ENCODE assay signal across 11 mouse cellular contexts in genomic region chr8:3417455-3417854, GRCm38 (mm10). TPM values are rescaled to one million over a fixed set of nuclear protein-coding genes. Genes with fewer than 3 reads are reported as not detected.
DNase-seq lines count a peak whose midpoint lies in the region; ATAC-seq lines count a peak whose summit lies in the region.
"Had no signal": no experiment of that assay in that cellular context is flagged by ENCODE, and none has a peak within 500 bp of the region (broad histone marks: within the 10 kb centered on the region; RNA-seq: fewer than 3 reads in every experiment).

No protein-coding gene starts in this region.

- DNase-seq in neural tube, embryonic 10.5 days (ENCODE audit: extremely low spot score, low spot score), result peak; percentile 39
- DNase-seq in forebrain, embryonic 14.5 days (ENCODE audit: low spot score), result peak; percentile 54
- DNase-seq in liver, embryonic 11.5 days (ENCODE audit: low spot score), result no peak
- peak; percentile 74 for DNase-seq in yolk sac, embryonic 10.5 days (ENCODE audit: low spot score)
- DNase-seq in ovary, postnatal 14 days (ENCODE audit: low spot score), result no peak
- no peak for DNase-seq in cerebellum, postnatal 36 days
- no peak for DNase-seq in natural killer cell, adult 2 months (ENCODE audit: low spot score in 2 of 2)
- DNase-seq: gastrocnemius, postnatal 14 days; thymus, adult 18-20 months had no signal

- no peaks in the 10 kb centered on the region for H3K9me3 ChIP-seq in neural tube, embryonic 15.5 days (replicated peaks)
- H3K9me3 ChIP-seq in forebrain, embryonic 14.5 days (replicated peaks; ENCODE audit: control insufficient read depth, low read length), result no peaks in the 10 kb centered on the region
- H3K9me3 ChIP-seq in liver, embryonic 11.5 days (ENCODE audit: control insufficient read depth, low read length), result no peaks in the 10 kb centered on the region
- H3K9me3 ChIP-seq: megakaryocyte, embryonic 14.5 days had no signal

- H3K27me3 ChIP-seq in neural tube, embryonic 15.5 days (replicated peaks), result no peaks in the 10 kb centered on the region
- H3K27me3 ChIP-seq in forebrain, embryonic 14.5 days (replicated peaks; ENCODE audit: control insufficient read depth, insufficient read depth, low read length), result no peaks in the 10 kb centered on the region
- no peaks in the 10 kb centered on the region for H3K27me3 ChIP-seq in liver, embryonic 11.5 days (replicated peaks; ENCODE audit: control insufficient read depth, insufficient read depth, low read length)
- H3K27me3 ChIP-seq: megakaryocyte, embryonic 14.5 days had no signal

- WGBS in neural tube, embryonic 15.5 days, result 7% methylated on average over 8 of the region's 8 CpGs
- WGBS in forebrain, embryonic 14.5 days, result 5% methylated on average over 8 of the region's 8 CpGs
- WGBS in liver, embryonic 11.5 days, result 13% methylated on average over 8 of the region's 8 CpGs

- H3K36me3 ChIP-seq in neural tube, embryonic 15.5 days, result no peaks in the 10 kb centered on the region
- no peaks in the 10 kb centered on the region for H3K36me3 ChIP-seq in forebrain, embryonic 14.5 days (ENCODE audit: control insufficient read depth, insufficient read depth, low read length)
- no peaks in the 10 kb centered on the region for H3K36me3 ChIP-seq in liver, embryonic 11.5 days (ENCODE audit: control insufficient read depth, insufficient read depth, low read length)

- no peak overlapping the region for H3K4me2 ChIP-seq in neural tube, embryonic 15.5 days
- no peak overlapping the region for H3K4me2 ChIP-seq in forebrain, embryonic 14.5 days (ENCODE audit: low read length)
- H3K4me2 ChIP-seq in liver, embryonic 11.5 days, result peak overlapping the region; percentile 33

- no peak overlapping the region for H3K9ac ChIP-seq in neural tube, embryonic 15.5 days (replicated peaks)
- H3K9ac ChIP-seq in forebrain, embryonic 14.5 days (ENCODE audit: low read length), result no peak overlapping the region
- no peak overlapping the region for H3K9ac ChIP-seq in liver, embryonic 11.5 days (ENCODE audit: low read depth, low read length)

- H3K27ac ChIP-seq in neural tube, embryonic 15.5 days (replicated peaks), result no peak overlapping the region
- H3K27ac ChIP-seq in forebrain, embryonic 14.5 days (ENCODE audit: low read depth, low read length), result no peak overlapping the region
- H3K27ac ChIP-seq in liver, embryonic 11.5 days (ENCODE audit: low read depth, low read length), result peak overlapping the region; percentile 36

- peaks cover 37% of the 10 kb centered on the region for H3K4me1 ChIP-seq in neural tube, embryonic 15.5 days
- H3K4me1 ChIP-seq in forebrain, embryonic 14.5 days (ENCODE audit: control insufficient read depth, insufficient read depth, low read length), result peaks cover 23% of the 10 kb centered on the region
- peaks cover 37% of the 10 kb centered on the region for H3K4me1 ChIP-seq in liver, embryonic 11.5 days (replicated peaks; ENCODE audit: control insufficient read depth, insufficient read depth, low read length)

- no peak overlapping the region for H3K4me3 ChIP-seq in neural tube, embryonic 15.5 days (replicated peaks)
- H3K4me3 ChIP-seq in forebrain, embryonic 14.5 days (ENCODE audit: low read depth, low read length), result no peak overlapping the region
- no peak overlapping the region for H3K4me3 ChIP-seq in liver, embryonic 11.5 days (ENCODE audit: low read depth, low read length)
- H3K4me3 ChIP-seq: megakaryocyte, embryonic 14.5 days had no signal

- no peak for ATAC-seq in neural tube, embryonic 15.5 days (ENCODE audit: low FRiP score)
- peak; percentile 60 for ATAC-seq in forebrain, embryonic 14.5 days
- peak; percentile 51 for ATAC-seq in liver, embryonic 11.5 days (replicated peaks; ENCODE audit: low FRiP score)

RNA-seq across cellular contexts. Expression of gene Arhgef18, which starts 24.6 kb away (rescaled TPM):
- 8.1 and 9.5 TPM in 2 replicates for polyA plus RNA-seq in neural tube, embryonic 15.5 days (2015; fragmentation: Nextera tagmentation; extraction: Ambion mirVana)
- polyA plus RNA-seq in forebrain, embryonic 14.5 days (2014; fragmentation: Nextera tagmentation; extraction: Ambion mirVana), result 8.6 and 11.5 TPM in 2 replicates
- polyA plus RNA-seq in liver, embryonic 11.5 days (2014; fragmentation: Nextera tagmentation; extraction: Ambion mirVana), result 5.2 and 6.4 TPM in 2 replicates

RNA-seq across cellular contexts. Expression of gene Pex11g, which starts 50.0 kb away (rescaled TPM):
- polyA plus RNA-seq in neural tube, embryonic 15.5 days (2015; fragmentation: Nextera tagmentation; extraction: Ambion mirVana), result 4.0 and 5.7 TPM in 2 replicates
- 1.9 and 2.3 TPM in 2 replicates for polyA plus RNA-seq in forebrain, embryonic 14.5 days (2014; fragmentation: Nextera tagmentation; extraction: Ambion mirVana)
- polyA plus RNA-seq in liver, embryonic 11.5 days (2014; fragmentation: Nextera tagmentation; extraction: Ambion mirVana), result 3.4 and 4.3 TPM in 2 replicates

RNA-seq across cellular contexts. Expression of gene Tex45, which starts 53.2 kb away (rescaled TPM):
- polyA plus RNA-seq in neural tube, embryonic 15.5 days (2015; fragmentation: Nextera tagmentation; extraction: Ambion mirVana), result 0.50 and 0.61 TPM in 2 replicates
- 0.14 and 0.18 TPM in 2 replicates for polyA plus RNA-seq in forebrain, embryonic 14.5 days (2014; fragmentation: Nextera tagmentation; extraction: Ambion mirVana)
- not detected in 2 replicates for polyA plus RNA-seq in liver, embryonic 11.5 days (2014; fragmentation: Nextera tagmentation; extraction: Ambion mirVana)

Comparison
In these comparisons a context has a peak if more than half of its experiments do, and no peak if none do; other contexts are left out.
1. DNase-seq: peak in neural tube, embryonic 10.5 days (single experiment), forebrain, embryonic 14.5 days (single experiment) and yolk sac, embryonic 10.5 days (single experiment); none in liver, embryonic 11.5 days (single experiment), ovary, postnatal 14 days (single experiment), cerebellum, postnatal 36 days (0 of 2) and natural killer cell, adult 2 months (0 of 2).